Mouse (Mus musculus) heart, postnatal 4 days (tissue): ENCODE data around the gene Slc16a5. TPM values are rescaled to one million over a fixed set of nuclear protein-coding genes. Genes with fewer than 3 reads are reported as not detected.

Experiments used
- DNase-seq: peaks from one replicate; pipeline ENCODE4 v3.0.0; 2021
- total RNA-seq, 2 experiments: library from RNA; stranded (reverse); gene quantifications; 2 replicates each; pipeline ENCODE4 v1.2.3; 2021

Gene Slc16a5
- under 1 TPM in 1 of 2 experiments, not detected in 1; 0.29 TPM for total RNA-seq

DNA sequence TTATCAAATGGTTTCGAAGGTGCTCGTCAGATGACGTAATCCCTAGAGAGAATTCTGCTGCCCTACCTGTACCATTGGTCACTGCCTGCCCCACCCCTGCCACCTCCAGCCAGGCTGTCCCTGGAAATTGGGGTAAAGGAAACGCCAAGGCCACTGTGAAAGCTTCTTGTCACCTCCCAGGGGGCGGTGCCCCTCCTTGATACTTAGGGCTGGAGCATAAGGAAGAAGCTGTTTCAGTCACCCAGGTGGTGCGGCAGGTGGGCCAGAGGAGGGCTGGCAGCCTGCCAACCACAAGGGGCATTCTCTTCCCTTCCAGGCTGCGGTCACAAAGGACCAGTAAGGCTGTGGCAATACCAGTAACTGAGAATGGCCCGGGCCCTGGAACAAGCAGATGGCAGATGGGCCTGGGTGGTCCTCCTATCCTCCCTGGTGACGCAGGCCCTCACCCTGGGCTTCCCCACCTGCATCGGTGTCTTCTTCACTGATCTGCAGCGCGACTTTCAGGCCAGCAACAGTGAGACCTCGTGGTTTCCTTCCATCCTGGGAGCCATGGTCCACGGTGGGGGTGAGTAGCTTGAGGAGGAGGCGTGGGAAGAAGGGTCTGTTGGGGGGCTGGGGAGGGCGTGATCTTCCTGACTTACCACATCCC, at the start of gene Slc16a5:
Gene Slc16a5 (plus strand): TSS at position 232 of the 649 bp plus-strand sequence.
- no peak for DNase-seq

GRCm38 (mm10) chr11:115419531-115420237, 42.6 kb upstream of the Slc16a5 start, which contains the start of the genes Atp5h and Kctd2:
Atp5h (minus strand) TSS chr11:115419962.
Kctd2 (plus strand) TSS chr11:115420128.
- DNase-seq = peak; percentile 96

GRCm38 (mm10) chr11:115420336-115421190, 41.7 kb upstream of the Slc16a5 start:
- DNase-seq = peak; percentile 79

- no peak for DNase-seq
Measured at GRCm38 (mm10) chr11:115421328-115421727, 40.9 kb upstream of the Slc16a5 start.

DNA sequence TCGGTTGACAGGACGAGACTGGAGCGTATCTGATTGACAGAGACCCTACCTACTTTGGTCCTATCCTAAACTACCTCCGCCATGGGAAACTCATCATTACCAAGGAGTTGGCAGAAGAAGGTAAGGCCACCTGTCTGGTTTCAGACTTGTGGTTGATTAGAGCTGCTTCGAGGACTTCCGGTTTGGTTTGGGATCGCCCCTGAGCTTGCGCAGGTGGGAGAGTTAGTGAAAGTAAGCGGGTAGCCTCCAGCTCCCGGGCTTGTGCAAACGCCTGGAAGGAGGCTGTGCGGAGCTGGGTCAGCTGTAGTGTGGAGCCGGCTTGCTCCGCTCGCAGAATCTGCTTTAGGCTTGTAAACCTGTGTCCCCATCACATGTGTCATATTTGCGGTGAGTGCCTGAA, 40.3 kb upstream of the Slc16a5 start:
- DNase-seq = no peak

DNA sequence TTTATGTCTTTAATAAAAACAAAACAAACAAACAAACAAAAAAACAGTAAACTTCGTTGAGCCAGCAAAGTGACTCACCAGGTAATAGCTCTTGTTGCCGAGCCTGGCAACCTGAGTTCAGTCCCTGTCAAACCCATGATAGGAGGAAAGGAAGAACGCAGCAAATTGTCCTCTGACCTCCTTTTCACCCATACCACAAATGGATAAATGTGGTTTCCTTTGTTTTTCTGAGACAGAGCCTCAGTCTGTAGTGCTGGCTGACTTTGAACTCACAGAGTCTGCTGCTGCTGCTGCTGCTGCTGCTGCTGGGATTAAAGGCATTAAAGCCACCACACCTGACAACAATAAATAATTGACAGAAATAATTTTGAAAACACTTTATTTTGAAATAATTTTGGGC, 39.2 kb upstream of the Slc16a5 start:
- no peak for DNase-seq

GRCm38 (mm10) chr11:115424666-115425065, 37.6 kb upstream of the Slc16a5 start:
- no peak for DNase-seq

DNA sequence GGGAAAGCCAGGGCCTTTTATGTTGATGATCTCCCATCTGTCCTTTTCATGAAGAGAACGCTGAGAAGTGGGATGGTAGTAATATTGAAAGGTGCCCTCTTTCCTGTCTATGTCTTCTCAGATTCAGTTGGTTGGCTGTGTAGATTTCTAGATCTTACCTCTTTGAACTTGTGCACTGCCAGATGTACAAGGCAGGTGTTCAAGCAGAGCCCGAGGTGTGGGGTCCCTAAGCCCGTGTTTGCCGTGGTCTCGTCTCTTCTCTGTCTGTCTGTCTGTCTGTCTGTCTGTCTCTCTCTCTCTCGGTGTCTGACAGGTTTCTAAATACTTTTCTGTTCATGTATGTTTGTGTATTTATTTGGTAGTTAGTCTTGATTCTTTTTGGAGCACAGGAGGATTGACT, 36.6 kb upstream of the Slc16a5 start:
- DNase-seq = no peak

GRCm38 (mm10) chr11:115427482-115428331, 34.6 kb upstream of the Slc16a5 start:
- peak; percentile 83 for DNase-seq

DNA sequence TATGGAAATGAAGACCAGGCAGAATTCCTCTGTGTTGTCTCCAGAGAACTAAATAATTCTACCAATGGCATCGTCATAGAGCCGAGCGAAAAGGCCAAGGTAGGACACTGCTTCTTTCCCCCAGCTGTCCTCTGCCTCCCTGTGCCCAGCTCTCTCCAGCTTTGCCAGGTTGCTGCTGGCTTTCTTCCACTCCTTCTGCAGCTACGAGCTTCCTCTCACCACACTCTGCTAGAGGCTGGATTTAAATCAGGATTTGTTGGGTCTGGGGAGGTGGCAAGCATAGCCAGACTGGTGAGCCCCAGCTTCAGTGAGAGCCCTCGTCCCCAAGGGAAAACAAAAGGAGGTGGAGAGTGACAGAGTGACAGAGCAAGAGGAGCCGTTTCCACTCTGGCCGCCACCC, 33.0 kb upstream of the Slc16a5 start:
- DNase-seq = no peak

DNA sequence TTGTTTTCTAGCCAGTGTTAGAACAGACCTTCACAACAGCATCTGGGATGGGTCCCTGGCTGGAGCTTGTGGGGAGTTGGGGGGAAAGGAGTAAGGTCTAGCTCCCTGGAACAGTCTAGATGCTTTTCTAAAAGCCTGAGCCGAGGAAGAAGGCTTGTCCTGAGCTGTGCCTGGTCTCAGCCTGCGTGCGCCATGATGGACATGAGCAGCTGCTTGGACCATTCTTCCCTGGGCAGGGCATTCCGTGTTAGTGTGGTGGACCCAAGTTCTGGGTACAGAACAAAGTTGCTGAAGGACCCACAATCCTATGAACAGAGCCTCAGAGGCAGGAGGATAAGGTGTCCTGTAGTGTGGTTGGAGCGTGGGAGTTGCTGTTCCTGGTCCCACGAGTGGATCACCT, 31.7 kb upstream of the Slc16a5 start:
- no peak for DNase-seq

DNA sequence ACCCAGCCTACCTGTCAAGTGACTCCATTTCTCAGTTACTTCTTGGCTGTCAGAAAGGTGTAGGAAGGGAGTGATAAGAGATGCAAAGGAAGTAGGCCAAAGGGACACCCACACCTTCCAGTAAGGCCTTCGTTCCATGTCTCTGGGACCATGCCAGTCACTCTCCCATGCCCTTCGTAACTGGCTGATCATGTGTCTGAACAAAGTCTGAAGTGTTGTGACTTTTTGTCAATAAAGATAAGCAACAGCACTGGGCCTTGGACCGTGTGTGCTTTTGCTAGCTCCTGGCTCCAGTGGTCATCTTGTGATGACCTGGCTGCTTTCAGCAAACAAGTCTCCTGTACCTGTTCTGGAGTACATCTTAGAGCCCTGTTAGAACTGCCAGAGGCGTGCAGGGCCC, 29.5 kb upstream of the Slc16a5 start:
- no peak for DNase-seq

GRCm38 (mm10) chr11:115433342-115433741, 28.9 kb upstream of the Slc16a5 start:
- no peak for DNase-seq

DNA sequence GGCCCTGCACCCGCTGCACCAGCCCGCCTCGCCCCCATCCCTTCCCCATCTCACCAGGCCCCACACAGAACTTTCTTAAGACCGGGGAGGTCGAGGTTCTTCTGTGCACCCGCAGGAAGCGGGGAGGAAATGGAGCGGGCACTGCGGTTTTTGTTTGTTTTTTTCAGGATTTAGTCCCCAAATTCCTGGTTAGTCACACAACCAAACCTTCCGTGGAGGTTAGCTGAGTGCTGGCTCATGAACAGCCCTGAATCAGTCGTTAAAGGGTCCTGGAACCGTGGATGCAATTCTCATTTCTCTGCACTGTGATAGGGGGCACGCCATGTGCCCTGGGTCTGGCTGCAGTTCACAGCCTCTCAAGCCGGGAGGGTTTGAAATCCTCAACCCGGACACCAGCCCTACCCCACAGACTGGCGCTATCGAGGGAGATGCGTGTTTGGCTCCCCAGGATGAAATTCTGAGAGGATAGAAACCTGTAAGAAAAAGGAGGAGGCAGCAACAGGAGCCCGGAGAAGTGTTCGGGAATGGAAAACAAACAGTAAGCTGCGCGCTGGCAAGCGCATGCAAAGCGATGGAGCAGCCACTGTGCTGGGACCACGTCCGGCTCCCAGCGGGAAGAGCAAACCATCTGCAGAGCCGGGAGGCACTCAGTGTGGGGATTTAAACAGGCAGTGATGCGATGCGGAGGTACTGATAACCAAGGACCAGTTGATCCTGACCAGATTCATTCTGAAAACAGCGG, 26.5 kb upstream of the Slc16a5 start:
- peak; percentile 51 for DNase-seq

GRCm38 (mm10) chr11:115437571-115438122, 24.6 kb upstream of the Slc16a5 start:
- no peak for DNase-seq

DNA sequence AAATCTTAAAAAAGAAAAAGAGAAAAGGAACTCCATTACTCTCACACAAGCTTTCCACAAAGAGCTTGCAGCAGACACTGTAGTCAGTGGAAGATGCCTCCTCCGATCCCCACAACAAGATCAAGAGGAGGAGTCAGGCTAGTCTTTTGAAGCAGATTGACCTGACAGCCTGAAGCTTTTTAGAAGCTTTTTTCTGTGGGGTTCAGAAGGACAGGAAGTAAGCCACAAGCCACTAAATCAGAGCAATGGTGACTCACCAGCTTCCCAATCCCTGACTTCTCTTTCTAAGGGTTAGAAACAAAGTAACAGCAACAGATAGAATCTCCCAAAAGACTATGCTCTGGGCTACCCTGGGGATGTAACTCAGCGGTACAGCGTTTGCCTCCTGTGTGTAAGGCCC, 22.9 kb upstream of the Slc16a5 start:
- DNase-seq = no peak

DNA sequence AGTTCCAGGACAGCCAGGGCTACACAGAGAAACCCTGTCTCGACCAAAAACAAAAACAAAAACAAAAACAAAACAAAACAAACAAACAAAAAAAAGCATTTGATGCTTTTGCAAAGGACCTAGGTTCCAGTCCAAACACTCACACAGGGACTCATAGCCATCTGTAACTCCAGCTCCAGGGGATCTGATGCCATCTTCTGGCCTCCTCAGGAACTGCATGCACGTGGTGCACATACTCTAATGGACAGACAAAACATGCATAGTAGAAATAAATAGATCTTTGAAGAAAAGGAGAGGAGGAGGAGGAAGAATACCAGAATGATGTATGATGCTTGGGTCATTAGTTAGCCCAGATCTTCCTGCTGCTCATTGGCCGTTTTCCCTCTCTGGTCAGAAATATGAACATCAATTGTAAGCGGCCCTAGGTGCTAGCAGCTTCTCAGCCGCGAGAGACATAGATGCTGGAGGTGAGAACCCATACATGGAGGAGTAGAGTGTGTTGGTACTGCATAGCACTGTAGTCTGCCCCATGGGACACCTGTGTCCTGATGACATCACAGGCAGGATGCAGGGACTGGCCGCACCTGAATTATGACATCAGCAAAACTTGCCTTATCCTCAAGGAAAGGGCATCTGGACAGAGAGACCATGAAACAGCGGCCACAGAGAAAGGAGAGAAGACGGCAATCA, 22.2 kb upstream of the Slc16a5 start, which contains the start of gene Trim80:
Gene Trim80 (plus strand): TSS at position 640 of the 690 bp plus-strand sequence.
- DNase-seq = no peak

DNA sequence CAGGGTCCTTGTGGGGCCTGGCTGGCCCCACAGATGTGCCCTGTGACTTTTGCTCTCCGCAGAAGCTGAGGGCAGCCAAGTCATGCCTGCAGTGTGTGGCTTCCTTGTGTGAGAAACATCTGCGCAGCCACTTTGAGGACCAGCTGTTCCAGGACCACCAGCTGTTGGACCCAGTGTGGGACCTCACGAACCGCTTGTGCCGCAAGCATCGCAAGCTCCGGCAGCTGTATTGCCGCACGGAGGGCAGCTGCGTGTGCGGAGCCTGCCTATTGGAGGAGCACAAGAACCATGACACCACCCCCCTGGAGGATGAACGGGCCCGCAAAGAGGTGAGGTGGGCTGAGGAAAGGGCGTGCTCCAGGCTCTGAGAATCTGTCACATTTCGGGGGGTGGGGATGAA, 20.9 kb upstream of the Slc16a5 start:
- no peak for DNase-seq

GRCm38 (mm10) chr11:115446906-115447305, 15.4 kb upstream of the Slc16a5 start:
- DNase-seq = peak; percentile 66

- peak; percentile 33 for DNase-seq
Measured at GRCm38 (mm10) chr11:115447321-115447885, 14.9 kb upstream of the Slc16a5 start.
